ENCODE assay signal across 11 mouse cellular contexts in genomic region chr5:122057622-122058021, GRCm38 (mm10). TPM values are rescaled to one million over a fixed set of nuclear protein-coding genes. Genes with fewer than 3 reads are reported as not detected.
DNase-seq lines count a peak whose midpoint lies in the region; ATAC-seq and TF ChIP-seq lines count a peak whose summit lies in the region.
"Had no signal": no experiment of that assay in that cellular context is flagged by ENCODE, and none has a peak within 500 bp of the region (broad histone marks: within the 10 kb centered on the region; RNA-seq: fewer than 3 reads in every experiment).

No protein-coding gene starts in this region.

- H3K36me3 ChIP-seq in hindbrain, postnatal 0 days (ENCODE audit: insufficient read depth, low read length), result no peaks in the 10 kb centered on the region
- H3K36me3 ChIP-seq in hindbrain, embryonic 14.5 days (replicated peaks; ENCODE audit: control insufficient read depth, insufficient read depth), result no peaks in the 10 kb centered on the region
- no peaks in the 10 kb centered on the region for H3K36me3 ChIP-seq in midbrain, postnatal 0 days (ENCODE audit: insufficient read depth, low read length)
- no peaks in the 10 kb centered on the region for H3K36me3 ChIP-seq in midbrain, embryonic 15.5 days (replicated peaks)
- no peaks in the 10 kb centered on the region for H3K36me3 ChIP-seq in ES-E14 (ENCODE audit: control insufficient read depth, insufficient read depth, low read length, poor library complexity, severe bottlenecking)
- H3K36me3 ChIP-seq in forebrain, embryonic 15.5 days, result no peaks in the 10 kb centered on the region

- no peak overlapping the region for H3K4me3 ChIP-seq in hindbrain, postnatal 0 days (ENCODE audit: low read length)
- no peak overlapping the region for H3K4me3 ChIP-seq in hindbrain, embryonic 14.5 days (replicated peaks; ENCODE audit: low read length)
- H3K4me3 ChIP-seq in midbrain, postnatal 0 days (ENCODE audit: low read depth, low read length), result no peak overlapping the region
- no peak overlapping the region for H3K4me3 ChIP-seq in midbrain, embryonic 15.5 days
- H3K4me3 ChIP-seq in ES-E14 (ENCODE audit: insufficient read depth in 1 of 2, low read depth in 1 of 2, low read length in 2 of 2, poor library complexity in 1 of 2, severe bottlenecking in 1 of 2), result no peak overlapping the region
- H3K4me3 ChIP-seq in forebrain, embryonic 15.5 days, result no peak overlapping the region
- H3K4me3 ChIP-seq: myocyte had no signal

- DNase-seq in hindbrain, postnatal 0 days (ENCODE audit: low spot score), result no peak
- no peak for DNase-seq in hindbrain, embryonic 14.5 days (ENCODE audit: low spot score)
- no peak for DNase-seq in midbrain, postnatal 0 days (ENCODE audit: low spot score)
- DNase-seq in ES-E14 (ENCODE audit: low read depth, low spot score), result no peak
- no peak for DNase-seq in neural tube, embryonic 10.5 days (ENCODE audit: extremely low spot score, low spot score)
- DNase-seq: heart, postnatal 10 days; kidney, adult 8-10 months had no signal

- 72% methylated on average over 6 of the region's 6 CpGs for WGBS in hindbrain, postnatal 0 days
- WGBS in hindbrain, embryonic 14.5 days, result 69% methylated on average over 6 of the region's 6 CpGs
- 73% methylated on average over 6 of the region's 6 CpGs for WGBS in midbrain, postnatal 0 days
- 71% methylated on average over 6 of the region's 6 CpGs for WGBS in midbrain, embryonic 15.5 days
- WGBS in forebrain, embryonic 15.5 days, result 70% methylated on average over 6 of the region's 6 CpGs

- no peak overlapping the region for H3K27ac ChIP-seq in hindbrain, postnatal 0 days
- no peak overlapping the region for H3K27ac ChIP-seq in hindbrain, embryonic 14.5 days
- H3K27ac ChIP-seq in midbrain, postnatal 0 days (ENCODE audit: low read depth, low read length), result no peak overlapping the region
- no peak overlapping the region for H3K27ac ChIP-seq in midbrain, embryonic 15.5 days
- no peak overlapping the region for H3K27ac ChIP-seq in ES-E14 (ENCODE audit: insufficient read depth, low read depth, low read length, poor library complexity, severe bottlenecking)
- H3K27ac ChIP-seq in forebrain, embryonic 15.5 days (replicated peaks), result no peak overlapping the region

- in situ Hi-C loops in ES-E14 (cut with MboI; ENCODE audit: low sequenced_read_pairs in 2 of 2, unreplicated experiment in 2 of 2), result loop anchor here in 1 of 2 experiments (10.0 kb wide), 1 partner anchor 113 kb away; no protein-coding TSS in a partner anchor

- no peak overlapping the region for H3K9ac ChIP-seq in hindbrain, postnatal 0 days (replicated peaks; ENCODE audit: low read length)
- H3K9ac ChIP-seq in hindbrain, embryonic 14.5 days, result no peak overlapping the region
- H3K9ac ChIP-seq in midbrain, postnatal 0 days (replicated peaks; ENCODE audit: low read length, poor library complexity, severe bottlenecking), result no peak overlapping the region
- H3K9ac ChIP-seq in midbrain, embryonic 15.5 days, result no peak overlapping the region
- H3K9ac ChIP-seq in ES-E14 (ENCODE audit: insufficient read depth, low read depth, low read length, poor library complexity, severe bottlenecking), result no peak overlapping the region
- H3K9ac ChIP-seq in forebrain, embryonic 15.5 days (replicated peaks), result no peak overlapping the region

- H3K4me2 ChIP-seq in hindbrain, postnatal 0 days (ENCODE audit: low read depth, low read length), result no peak overlapping the region
- no peak overlapping the region for H3K4me2 ChIP-seq in hindbrain, embryonic 14.5 days (replicated peaks)
- H3K4me2 ChIP-seq in midbrain, postnatal 0 days (ENCODE audit: low read depth, low read length, poor library complexity, severe bottlenecking), result no peak overlapping the region
- H3K4me2 ChIP-seq in midbrain, embryonic 15.5 days, result no peak overlapping the region
- no peak overlapping the region for H3K4me2 ChIP-seq in forebrain, embryonic 15.5 days (replicated peaks)

- H3K27me3 ChIP-seq in hindbrain, postnatal 0 days (ENCODE audit: insufficient read depth, low read length), result no peaks in the 10 kb centered on the region
- H3K27me3 ChIP-seq in hindbrain, embryonic 14.5 days (ENCODE audit: control insufficient read depth, insufficient read depth, low read length), result 0 out of 2 replicates have a peak, but pooled peaks cover 4% of the 10 kb centered on the region
- H3K27me3 ChIP-seq in midbrain, postnatal 0 days (ENCODE audit: insufficient read depth, low read length), result peaks cover 4% of the 10 kb centered on the region; the same call in 1 of the 2 replicates
- no peaks in the 10 kb centered on the region for H3K27me3 ChIP-seq in midbrain, embryonic 15.5 days (replicated peaks)
- peaks cover 3% of the 10 kb centered on the region; the same call in 1 of the 2 replicates for H3K27me3 ChIP-seq in forebrain, embryonic 15.5 days

- ATAC-seq in hindbrain, postnatal 0 days, result no peak
- no peak for ATAC-seq in hindbrain, embryonic 14.5 days (ENCODE audit: low FRiP score)
- ATAC-seq in midbrain, postnatal 0 days (ENCODE audit: low FRiP score), result no peak
- no peak for ATAC-seq in midbrain, embryonic 15.5 days (replicated peaks)
- ATAC-seq in megakaryocyte progenitor cell, adult 5-6 weeks (replicated peaks; ENCODE audit: poor library complexity), result 0 out of 2 replicates have a peak, but pooled peaks have one; percentile 25
- no peak for ATAC-seq in forebrain, embryonic 15.5 days (replicated peaks)

- TF ChIP-seq CTCF in hindbrain, postnatal 0 days (IDR thresholded peaks at IDR 0.05; ENCODE audit: low read depth), result peak; percentile 63
- TF ChIP-seq CTCF in midbrain, postnatal 0 days (IDR thresholded peaks at IDR 0.05), result peak; percentile 63

- no peaks in the 10 kb centered on the region; the same call in 1 of the 2 replicates for H3K4me1 ChIP-seq in hindbrain, postnatal 0 days (ENCODE audit: insufficient read depth, low read length)
- peaks cover 22% of the 10 kb centered on the region for H3K4me1 ChIP-seq in hindbrain, embryonic 14.5 days (replicated peaks; ENCODE audit: control insufficient read depth, insufficient read depth, low read length)
- no peaks in the 10 kb centered on the region for H3K4me1 ChIP-seq in midbrain, postnatal 0 days (ENCODE audit: insufficient read depth, low read length)
- peaks cover 35% of the 10 kb centered on the region for H3K4me1 ChIP-seq in midbrain, embryonic 15.5 days
- peaks cover 8 to 22% of the 10 kb centered on the region in 2 experiments for H3K4me1 ChIP-seq in ES-E14 (ENCODE audit: control insufficient read depth in 2 of 2, insufficient read depth in 2 of 2, low read length in 2 of 2, poor library complexity in 1 of 2)
- H3K4me1 ChIP-seq in forebrain, embryonic 15.5 days, result peaks cover 35% of the 10 kb centered on the region

- H3K9me3 ChIP-seq in hindbrain, postnatal 0 days (ENCODE audit: low read length), result no peaks in the 10 kb centered on the region
- 0 out of 2 replicates have a peak, but pooled peaks cover 4% of the 10 kb centered on the region for H3K9me3 ChIP-seq in hindbrain, embryonic 14.5 days (ENCODE audit: control insufficient read depth, low read length)
- no peaks in the 10 kb centered on the region for H3K9me3 ChIP-seq in midbrain, postnatal 0 days (ENCODE audit: low read length)
- no peaks in the 10 kb centered on the region for H3K9me3 ChIP-seq in midbrain, embryonic 15.5 days
- no peaks in the 10 kb centered on the region for H3K9me3 ChIP-seq in ES-E14 (ENCODE audit: control insufficient read depth, insufficient read depth, low read depth, low read length)
- no peaks in the 10 kb centered on the region for H3K9me3 ChIP-seq in forebrain, embryonic 15.5 days

TF ChIP-seq in ES-E14, 5 proteins besides CTCF, POLR2A, EP300 and RAD21:
- TF ChIP-seq ZNF384 (IDR thresholded peaks at IDR 0.05; ENCODE audit: low read depth, low read length) (no peak), ZC3H11A (IDR thresholded peaks at IDR 0.05; ENCODE audit: borderline replicate concordance, low read depth, low read length) (peak; percentile 9; the same call in 1 of the 2 replicates), CHD2 (IDR thresholded peaks at IDR 0.05; ENCODE audit: low read depth, low read length) (no peak), HCFC1 (IDR thresholded peaks at IDR 0.05; ENCODE audit: borderline replicate concordance, insufficient read depth, low read length) (no peak)

RNA-seq across cellular contexts. Expression of gene Cux2, which starts 7.7 kb away (rescaled TPM):
- total RNA-seq in hindbrain, postnatal 0 days (2014; rRNA removed), result 35.4 and 46.6 TPM in 2 replicates
- polyA plus RNA-seq in hindbrain, postnatal 0 days (2015; fragmentation: Nextera tagmentation; extraction: Ambion mirVana), result 15.2 and 16.6 TPM in 2 replicates
- 25.5 and 28.1 TPM in 2 replicates for polyA plus RNA-seq in hindbrain, embryonic 14.5 days (2014; fragmentation: Nextera tagmentation; extraction: Ambion mirVana)
- 40.1 and 40.2 TPM in 2 replicates for total RNA-seq in midbrain, postnatal 0 days (2014; rRNA removed)
- polyA plus RNA-seq in midbrain, postnatal 0 days (2015; fragmentation: Nextera tagmentation; extraction: Ambion mirVana), result 15.4 and 17.4 TPM in 2 replicates
- 24.7 and 27.3 TPM in 2 replicates for polyA plus RNA-seq in midbrain, embryonic 15.5 days (2015; fragmentation: Nextera tagmentation; extraction: Ambion mirVana)
- 1.8 and 2.9 TPM in 2 replicates for total RNA-seq in ES-E14 (2012; rRNA removed)
- 0.07 and 0.76 TPM in 2 replicates for total RNA-seq in megakaryocyte progenitor cell, adult 5-6 weeks (2015)
- 1.1 TPM in 1 of 2 replicates, not detected in the other for total RNA-seq in megakaryocyte progenitor cell, adult 5-6 weeks (2017)
- polyA plus RNA-seq in forebrain, embryonic 15.5 days (2015; fragmentation: Nextera tagmentation; extraction: Ambion mirVana), result 32.3 and 33.7 TPM in 2 replicates

RNA-seq across cellular contexts. Expression of gene Myl2, which starts 43.1 kb away (rescaled TPM):
- not detected in 2 replicates for total RNA-seq in hindbrain, postnatal 0 days (2014; rRNA removed)
- polyA plus RNA-seq in hindbrain, postnatal 0 days (2015; fragmentation: Nextera tagmentation; extraction: Ambion mirVana), result 2.4 and 3.0 TPM in 2 replicates
- polyA plus RNA-seq in hindbrain, embryonic 14.5 days (2014; fragmentation: Nextera tagmentation; extraction: Ambion mirVana), result 0.80 and 0.86 TPM in 2 replicates
- total RNA-seq in midbrain, postnatal 0 days (2014; rRNA removed), result 0.55 and 0.99 TPM in 2 replicates
- 4.4 and 4.6 TPM in 2 replicates for polyA plus RNA-seq in midbrain, postnatal 0 days (2015; fragmentation: Nextera tagmentation; extraction: Ambion mirVana)
- 0.71 and 6.6 TPM in 2 replicates for polyA plus RNA-seq in midbrain, embryonic 15.5 days (2015; fragmentation: Nextera tagmentation; extraction: Ambion mirVana)
- 0.89 TPM in 1 of 2 replicates, not detected in the other for total RNA-seq in ES-E14 (2012; rRNA removed)
- not detected in 2 replicates for total RNA-seq in megakaryocyte progenitor cell, adult 5-6 weeks (2015)
- total RNA-seq in megakaryocyte progenitor cell, adult 5-6 weeks (2017), result not detected in 2 replicates
- polyA plus RNA-seq in forebrain, embryonic 15.5 days (2015; fragmentation: Nextera tagmentation; extraction: Ambion mirVana), result 0.28 and 3.6 TPM in 2 replicates
